Mouse (Mus musculus): ENCODE data around the gene Olfr979. TPM values are rescaled to one million over a fixed set of nuclear protein-coding genes. Genes with fewer than 3 reads are reported as not detected.
"Not testable (repeated sequence)": the region's sequence is repeated elsewhere in the genome, so short reads cannot be mapped to it uniquely, and the experiment has no call there.

The Olfr979 gene
- not detected in 2 replicates for polyA plus RNA-seq (2016; fragmentation: Nextera tagmentation; extraction: Ambion mirVana)

DNA sequence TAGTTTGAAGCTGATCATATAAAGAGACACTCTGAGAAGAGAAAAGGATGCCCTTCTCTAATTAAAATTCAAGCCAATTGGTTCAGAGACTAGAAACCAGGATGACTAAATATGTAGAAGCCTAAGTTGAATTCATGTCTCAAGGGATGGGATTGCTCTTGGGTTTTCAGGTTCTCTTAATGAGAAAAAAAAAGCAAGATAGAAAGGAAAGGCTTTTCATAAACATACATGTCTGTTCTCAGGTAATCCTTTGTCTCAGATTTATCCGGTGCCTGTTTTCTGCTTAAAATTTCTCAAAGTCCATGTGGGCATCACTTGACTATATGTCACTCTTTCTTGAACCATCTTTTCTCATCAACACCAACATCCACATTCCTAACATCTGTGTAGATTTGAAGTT, at the start of gene Olfr979:
TSS of gene Olfr979 (minus strand) at position 101 of the 400 bp plus-strand sequence.
- H3K9me3 ChIP-seq (replicated peaks), result no peaks in the 10 kb centered on the region

GRCm38 (mm10) chr9:40050138-40050537, 46.9 kb upstream of the Olfr979 start:
- Histone ChIP-seq H3K4me1 (no peaks in the 10 kb centered on the region), H3K27me3 (ENCODE audit: low read depth, poor library complexity, severe bottlenecking) (no peaks in the 10 kb centered on the region), H3K4me3 (no peak overlapping the region), H3K36me3 (no peaks in the 10 kb centered on the region), H3K27ac (no peak overlapping the region), H3K9me3 (replicated peaks) (no peaks in the 10 kb centered on the region)
- WGBS, result 92% methylated on average over 19 of the region's 19 CpGs
- no peak for DNase-seq (ENCODE audit: low spot score)

More for the DNA sequence above, at the start of gene Olfr979:
- Histone ChIP-seq H3K27me3 (ENCODE audit: low read depth, poor library complexity, severe bottlenecking) (no peaks in the 10 kb centered on the region), H3K27ac (no peak within 1 kb of the TSS), H3K4me1 (no peaks in the 10 kb centered on the region), H3K4me3 (no peak within 1 kb of the TSS), H3K36me3 (no peaks in the 10 kb centered on the region)
- no peak for DNase-seq (ENCODE audit: low spot score)
- 89% methylated on average over 1 of the region's 1 CpGs for WGBS

- Histone ChIP-seq H3K27ac (no peak within 1 kb of the TSS), H3K4me1 (no peaks in the 10 kb centered on the region), H3K9me3 (replicated peaks) (no peaks in the 10 kb centered on the region), H3K27me3 (ENCODE audit: low read depth, poor library complexity, severe bottlenecking) (no peaks in the 10 kb centered on the region), H3K4me3 (no peak within 1 kb of the TSS), H3K36me3 (no peaks in the 10 kb centered on the region)
- WGBS, result 69% methylated on average over 2 of the region's 2 CpGs
- no peak for DNase-seq (ENCODE audit: low spot score)
These were observed 17.9 kb upstream of the Olfr979 start, which contains the start of gene Olfr981 for GRCm38 (mm10) chr9:40021164-40021563. TSS of gene Olfr981 (plus strand) at chr9:40021464.

- Histone ChIP-seq H3K4me3 (no peak within 1 kb of the TSS), H3K27me3 (ENCODE audit: low read depth, poor library complexity, severe bottlenecking) (no peaks in the 10 kb centered on the region), H3K36me3 (no peaks in the 10 kb centered on the region), H3K4me1 (no peaks in the 10 kb centered on the region), H3K9me3 (replicated peaks) (no peaks in the 10 kb centered on the region), H3K27ac (no peak within 1 kb of the TSS)
- WGBS, result 91% methylated on average over 1 of the region's 1 CpGs
- no peak for DNase-seq (ENCODE audit: low spot score)
These were observed 6.2 kb upstream of the Olfr979 start, which contains the start of gene Olfr980 for GRCm38 (mm10) chr9:40009482-40009881. TSS of gene Olfr980 (minus strand) at chr9:40009582.

DNA sequence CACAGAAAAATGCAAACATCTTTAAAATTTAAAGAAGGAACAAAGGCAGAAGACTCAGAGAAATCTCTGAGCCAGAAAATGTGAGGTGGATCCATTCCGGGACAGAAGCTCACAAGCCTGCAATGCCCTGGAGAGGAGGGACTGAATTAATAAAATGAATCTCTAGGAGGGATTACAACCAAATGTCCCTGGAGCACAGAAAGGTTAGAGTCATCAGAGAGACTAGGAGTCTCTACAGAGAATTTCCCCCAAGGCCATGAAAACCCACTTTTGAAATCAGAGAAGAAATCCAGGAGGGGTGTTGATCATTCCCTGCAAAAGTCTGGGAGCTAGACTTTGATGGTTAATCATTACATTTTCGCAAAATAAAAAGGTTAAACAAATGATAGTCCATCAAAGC, 11.5 kb downstream of the Olfr979 start, which contains the start of gene Olfr978:
TSS of gene Olfr978 (plus strand) at position 301 of the 400 bp plus-strand sequence.
- no peak within 1 kb of the TSS for H3K4me3 ChIP-seq
- no peak for DNase-seq (ENCODE audit: low spot score)
- WGBS, result 86% methylated on average over 2 of the region's 2 CpGs
- H3K36me3 ChIP-seq, result no peaks in the 10 kb centered on the region
- no peaks in the 10 kb centered on the region for H3K27me3 ChIP-seq (ENCODE audit: low read depth, poor library complexity, severe bottlenecking)
- no peak within 1 kb of the TSS for H3K27ac ChIP-seq
- no peaks in the 10 kb centered on the region for H3K9me3 ChIP-seq (replicated peaks)
- H3K4me1 ChIP-seq, result no peaks in the 10 kb centered on the region

GRCm38 (mm10) chr9:39976581-39977145, 26.6 kb downstream of the Olfr979 start:
- not testable (repeated sequence) for H3K4me3 ChIP-seq; H3K27me3 ChIP-seq (ENCODE audit: low read depth, poor library complexity, severe bottlenecking); DNase-seq (ENCODE audit: low spot score)

DNA sequence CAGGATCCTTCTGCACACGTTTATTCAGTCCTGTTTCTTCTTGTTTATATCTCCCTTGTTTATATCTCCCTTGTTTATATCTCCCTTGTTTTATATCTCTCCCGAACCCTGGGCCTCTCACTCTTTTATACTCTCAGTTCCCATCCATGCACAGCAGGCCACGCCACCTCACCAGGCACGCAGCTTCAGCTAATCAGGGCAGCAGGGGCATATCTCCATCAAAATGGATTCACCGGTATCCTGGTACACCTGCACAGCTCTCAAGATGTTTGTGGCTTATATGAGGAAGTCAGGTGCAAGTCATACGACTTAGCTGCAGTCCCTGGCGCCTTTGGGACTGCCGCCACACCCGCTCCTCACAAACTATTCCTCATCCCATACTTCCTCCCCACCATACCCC, 42.2 kb downstream of the Olfr979 start, which contains the start of gene Olfr976:
TSS of gene Olfr976 (minus strand) at position 101 of the 400 bp plus-strand sequence.
- H3K27ac ChIP-seq; H3K36me3 ChIP-seq; H3K27me3 ChIP-seq (ENCODE audit: low read depth, poor library complexity, severe bottlenecking); H3K4me3 ChIP-seq; H3K9me3 ChIP-seq (replicated peaks); DNase-seq (ENCODE audit: low spot score); H3K4me1 ChIP-seq: not testable (repeated sequence)
- 86% methylated on average over 8 of the region's 9 CpGs for WGBS

More at GRCm38 (mm10) chr9:39976581-39977145, 26.6 kb downstream of the Olfr979 start:
- H3K27ac ChIP-seq; H3K9me3 ChIP-seq (replicated peaks); H3K4me1 ChIP-seq; H3K36me3 ChIP-seq: not testable (repeated sequence)
- 91% methylated on average over 1 of the region's 1 CpGs for WGBS

DNA sequence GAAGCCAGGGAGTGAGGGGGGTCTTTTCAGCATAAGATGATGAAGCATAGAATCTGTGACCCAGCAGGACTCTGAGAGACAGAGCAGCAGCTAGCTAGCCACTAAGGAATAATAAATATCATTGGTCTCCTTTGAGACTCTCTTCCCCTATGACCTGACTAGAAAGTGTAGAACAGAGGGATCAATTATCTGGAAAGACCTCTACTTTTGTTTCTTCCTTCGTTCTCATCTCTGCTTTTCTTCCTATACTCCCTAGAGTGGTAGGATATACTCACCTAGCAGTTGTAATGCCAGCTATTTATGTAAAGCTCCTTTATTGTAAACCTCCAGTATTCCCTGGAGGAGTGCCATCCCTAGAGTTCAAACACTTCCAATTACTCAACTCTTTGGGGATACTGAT, 51.3 kb downstream of the Olfr979 start, which contains the start of gene Olfr975:
TSS of gene Olfr975 (minus strand) at position 101 of the 400 bp plus-strand sequence.
- H3K9me3 ChIP-seq (replicated peaks), result no peaks in the 10 kb centered on the region
- no peak within 1 kb of the TSS for H3K4me3 ChIP-seq
- DNase-seq (ENCODE audit: low spot score), result no peak
- no peak within 1 kb of the TSS for H3K27ac ChIP-seq
- H3K27me3 ChIP-seq (ENCODE audit: low read depth, poor library complexity, severe bottlenecking), result no peaks in the 10 kb centered on the region
- WGBS, result 74% methylated on average over 1 of the region's 1 CpGs
- H3K36me3 ChIP-seq, result no peaks in the 10 kb centered on the region
- H3K4me1 ChIP-seq, result no peaks in the 10 kb centered on the region

Other genes with a start within 250 kb of the Olfr979 start
- not detected in 2 replicates for gene Olfr968, start 220.2 kb downstream of the Olfr979 start, polyA plus RNA-seq (2016; fragmentation: Nextera tagmentation; extraction: Ambion mirVana)
- gene Olfr969, start 212.5 kb downstream of the Olfr979 start, polyA plus RNA-seq (2016; fragmentation: Nextera tagmentation; extraction: Ambion mirVana), result not detected in 2 replicates
- gene Olfr970, start 194.6 kb downstream of the Olfr979 start, polyA plus RNA-seq (2016; fragmentation: Nextera tagmentation; extraction: Ambion mirVana), result not detected in 2 replicates
- not detected in 2 replicates for gene Olfr971, start 166.6 kb downstream of the Olfr979 start, polyA plus RNA-seq (2016; fragmentation: Nextera tagmentation; extraction: Ambion mirVana)
- gene Olfr972, start 137.0 kb downstream of the Olfr979 start, polyA plus RNA-seq (2016; fragmentation: Nextera tagmentation; extraction: Ambion mirVana), result not detected in 2 replicates
- gene Olfr229, start 96.1 kb downstream of the Olfr979 start, polyA plus RNA-seq (2016; fragmentation: Nextera tagmentation; extraction: Ambion mirVana), result not detected in 2 replicates
- gene Olfr974, start 66.0 kb downstream of the Olfr979 start, polyA plus RNA-seq (2016; fragmentation: Nextera tagmentation; extraction: Ambion mirVana), result not detected in 2 replicates
- gene Olfr975, start 51.4 kb downstream of the Olfr979 start, polyA plus RNA-seq (2016; fragmentation: Nextera tagmentation; extraction: Ambion mirVana), result not detected in 2 replicates
- gene Olfr976, start 42.3 kb downstream of the Olfr979 start, polyA plus RNA-seq (2016; fragmentation: Nextera tagmentation; extraction: Ambion mirVana), result not detected in 2 replicates
- not detected in 2 replicates for gene Olfr978, start 11.4 kb downstream of the Olfr979 start, polyA plus RNA-seq (2016; fragmentation: Nextera tagmentation; extraction: Ambion mirVana)
- gene Olfr980, start 6.1 kb upstream of the Olfr979 start, polyA plus RNA-seq (2016; fragmentation: Nextera tagmentation; extraction: Ambion mirVana), result not detected in 2 replicates
- not detected in 2 replicates for gene Olfr981, start 18.0 kb upstream of the Olfr979 start, polyA plus RNA-seq (2016; fragmentation: Nextera tagmentation; extraction: Ambion mirVana)
- gene Olfr982, start 70.4 kb upstream of the Olfr979 start, polyA plus RNA-seq (2016; fragmentation: Nextera tagmentation; extraction: Ambion mirVana), result not detected in 2 replicates
- not detected in 2 replicates for gene Olfr983, start 90.1 kb upstream of the Olfr979 start, polyA plus RNA-seq (2016; fragmentation: Nextera tagmentation; extraction: Ambion mirVana)
- gene Olfr984, start 110.7 kb upstream of the Olfr979 start, polyA plus RNA-seq (2016; fragmentation: Nextera tagmentation; extraction: Ambion mirVana), result not detected in 2 replicates
- gene Olfr985, start 126.7 kb upstream of the Olfr979 start, polyA plus RNA-seq (2016; fragmentation: Nextera tagmentation; extraction: Ambion mirVana), result not detected in 2 replicates
- gene Tmem225, start 144.7 kb upstream of the Olfr979 start, polyA plus RNA-seq (2016; fragmentation: Nextera tagmentation; extraction: Ambion mirVana), result not detected in 2 replicates
- not detected in 2 replicates for gene Olfr986, start 177.5 kb upstream of the Olfr979 start, polyA plus RNA-seq (2016; fragmentation: Nextera tagmentation; extraction: Ambion mirVana)
- 7.5 and 8.4 TPM in 2 replicates for gene Zfp202, start 188.9 kb upstream of the Olfr979 start, polyA plus RNA-seq (2016; fragmentation: Nextera tagmentation; extraction: Ambion mirVana)